Mouse (Mus musculus): ENCODE results near the gene Ern1.

The Ern1 gene

DNA sequence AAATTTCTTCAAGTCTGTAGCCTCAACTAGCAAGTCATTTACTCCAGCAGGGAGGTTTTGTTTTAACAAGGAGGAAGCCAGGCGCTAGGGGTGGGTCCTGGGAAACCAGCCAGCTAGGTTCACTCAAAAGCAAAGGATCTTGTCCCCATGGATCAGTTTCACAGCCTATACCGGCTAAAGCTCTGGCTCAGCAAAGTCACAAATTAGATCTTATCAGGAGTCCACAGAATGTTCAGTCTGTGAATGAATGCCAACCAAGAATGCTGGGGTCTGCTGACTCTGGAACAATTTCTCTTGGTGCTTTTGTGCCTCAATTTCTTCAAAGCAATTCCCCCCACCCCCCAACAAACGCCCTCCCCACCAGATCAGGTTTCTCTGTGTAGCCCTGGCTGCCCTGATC is 98.0 kb downstream of the Ern1 start:
- no peak for DNase-seq (ENCODE audit: inconsistent ontology term)

DNA sequence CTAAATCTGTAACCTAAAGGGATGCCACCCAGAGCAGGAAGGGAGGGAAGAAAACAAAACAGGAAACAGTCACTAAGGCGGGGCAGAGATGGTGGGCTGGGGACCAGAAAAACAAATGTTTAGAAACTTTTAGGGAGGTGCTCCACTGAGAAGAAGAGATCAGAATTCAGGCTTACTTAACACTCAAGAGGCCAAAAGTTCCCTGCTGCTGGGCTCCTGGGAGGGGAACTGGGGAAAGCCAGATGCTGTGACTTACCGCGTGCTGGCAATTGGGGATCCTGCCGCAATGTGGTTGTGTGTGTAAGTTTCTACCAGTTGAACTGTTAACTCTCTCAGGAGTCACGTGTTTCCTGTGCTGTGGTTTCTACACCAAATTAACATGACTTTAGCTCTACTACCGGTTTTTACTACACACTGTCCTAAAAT is 99.8 kb downstream of the Ern1 start, which contains the start of gene Icam2:
Icam2 (minus strand) TSS at position 285 of the 426 bp plus-strand sequence.
- DNase-seq (ENCODE audit: inconsistent ontology term): no peak

DNA sequence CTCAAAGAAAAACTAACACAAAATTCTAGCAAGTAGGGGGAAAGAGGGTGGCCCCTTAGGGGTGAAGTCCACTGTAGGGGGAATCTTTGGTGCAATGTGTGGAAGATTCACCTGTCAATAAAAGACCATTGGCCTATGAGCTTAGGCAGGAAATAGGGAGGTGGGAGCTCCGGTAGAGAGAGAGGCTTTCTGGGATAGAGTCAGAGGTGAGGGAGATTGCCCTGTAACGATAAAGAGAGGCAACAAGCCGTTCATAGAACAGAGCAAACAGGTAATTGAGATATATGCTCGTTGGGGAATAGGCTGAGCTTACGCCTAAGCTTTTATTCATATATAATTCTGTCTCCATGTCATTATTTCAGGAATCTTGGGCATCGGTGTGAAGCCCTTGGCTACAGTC is 100.6 kb downstream of the Ern1 start:
- no peak for DNase-seq (ENCODE audit: inconsistent ontology term)

DNA sequence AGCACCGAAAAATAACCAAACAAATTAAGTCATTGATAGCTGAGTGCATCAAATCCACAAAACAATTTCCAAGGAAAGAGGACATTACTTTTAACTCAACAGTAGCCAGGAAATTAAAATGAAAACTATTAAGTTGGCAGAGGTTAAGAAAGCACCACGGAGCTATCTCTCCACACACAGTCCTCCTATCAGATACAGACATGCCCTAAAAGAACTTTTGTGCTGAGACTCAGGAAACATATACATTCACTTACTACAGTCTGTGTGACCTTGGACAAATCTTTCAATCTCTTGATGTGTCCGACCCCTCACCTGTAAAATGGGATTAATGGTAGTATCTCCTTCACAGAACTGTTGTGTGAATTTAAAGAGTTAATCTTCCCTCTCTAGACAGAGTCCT is 101.2 kb downstream of the Ern1 start:
- no peak for DNase-seq (ENCODE audit: inconsistent ontology term)

DNA sequence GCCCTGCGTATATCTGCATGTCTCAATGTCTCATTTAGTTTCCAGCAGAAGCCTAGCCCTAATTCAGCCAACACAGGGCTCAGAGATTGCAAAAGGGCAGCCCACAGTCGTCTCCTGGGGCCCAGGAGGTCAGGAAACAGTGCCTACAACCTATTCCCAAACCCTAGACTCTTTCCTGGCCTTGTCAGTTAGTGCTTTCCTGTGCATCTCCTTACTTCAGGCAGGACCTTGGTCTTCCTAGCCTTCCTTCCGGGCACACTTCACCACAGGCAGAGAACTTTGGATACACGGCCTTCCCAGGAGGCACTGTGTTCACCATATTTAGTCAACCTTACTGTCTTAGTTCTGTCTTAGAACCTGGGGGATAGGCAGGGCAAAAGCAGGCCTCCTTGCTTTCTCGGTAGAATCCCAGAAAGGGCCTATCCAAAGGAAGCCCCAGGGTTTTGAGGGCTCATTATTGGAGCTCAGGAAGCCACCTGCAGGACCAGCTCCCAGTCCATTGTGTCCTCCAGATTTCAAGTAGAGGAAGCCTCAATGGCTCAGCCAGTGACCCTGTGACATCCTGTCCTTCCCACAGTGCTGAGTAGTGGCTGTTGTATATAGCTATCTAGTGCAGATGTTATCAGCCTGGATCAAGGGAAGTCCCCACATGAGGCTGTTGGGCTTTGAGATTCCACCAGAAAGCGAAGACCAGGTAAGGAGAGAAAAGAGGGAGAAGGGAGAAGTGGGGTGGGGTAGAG is 104.4 kb downstream of the Ern1 start:
- no peak for DNase-seq (ENCODE audit: inconsistent ontology term)

DNA sequence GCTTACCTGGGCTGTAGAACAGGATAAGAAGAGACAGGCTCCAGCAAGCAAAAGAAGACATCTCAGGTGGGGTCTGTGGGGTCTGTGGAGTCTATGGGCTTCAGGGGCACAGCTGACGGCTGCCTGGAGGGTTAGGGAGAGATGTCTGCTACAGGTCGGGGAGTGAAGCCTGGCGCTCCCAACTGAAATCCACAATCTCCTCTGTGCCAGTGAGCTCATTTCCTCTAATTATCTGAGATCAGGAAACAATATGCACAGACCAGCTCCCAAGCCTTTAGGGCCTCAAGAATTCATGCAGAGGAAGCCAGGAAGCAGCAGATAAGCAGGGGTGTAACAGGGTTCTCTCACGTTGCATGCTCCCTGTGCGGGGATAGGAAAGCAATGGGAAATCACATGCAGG is 105.2 kb downstream of the Ern1 start:
- no peak for DNase-seq (ENCODE audit: inconsistent ontology term)

DNA sequence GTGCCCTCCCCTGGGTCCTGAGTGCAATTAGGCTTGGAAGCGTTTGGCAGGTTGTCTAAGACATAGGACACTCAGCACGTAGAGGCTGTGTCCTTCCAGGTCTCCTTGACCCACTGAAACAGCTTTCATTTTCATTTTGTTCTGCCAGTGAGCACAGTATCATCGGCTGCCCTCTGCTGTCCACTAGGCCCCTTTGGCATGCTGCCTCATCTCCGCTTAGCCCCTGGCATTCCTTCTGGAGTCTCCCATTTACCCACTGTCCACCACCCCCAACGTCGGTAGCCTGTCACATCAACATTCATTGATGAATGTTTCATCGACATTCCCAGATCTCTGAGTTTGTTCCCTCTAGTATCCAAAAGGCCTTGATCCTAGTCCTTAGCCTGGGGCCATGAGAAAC is 105.8 kb downstream of the Ern1 start:
- no peak for DNase-seq (ENCODE audit: inconsistent ontology term)

DNA sequence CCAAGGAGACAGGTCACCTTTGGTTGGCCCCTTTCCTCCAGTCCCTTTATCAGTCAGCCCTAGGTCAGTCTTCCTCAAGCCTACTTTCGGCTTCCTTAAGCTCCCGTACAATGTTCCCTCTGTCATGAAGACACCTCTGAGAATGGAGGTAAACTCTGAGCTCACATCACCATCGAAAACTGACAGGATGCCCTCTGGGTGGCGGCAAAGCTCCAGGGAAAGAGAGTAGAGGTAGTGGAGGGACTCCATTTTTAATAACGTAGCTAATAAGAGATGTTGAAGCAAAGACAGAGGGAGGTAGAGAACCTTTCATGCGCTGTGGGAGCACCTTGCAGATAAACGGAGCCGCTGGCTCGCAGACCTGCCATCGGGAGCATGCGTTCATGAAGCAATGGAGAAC is 106.6 kb downstream of the Ern1 start:
- DNase-seq (ENCODE audit: inconsistent ontology term): no peak

DNA sequence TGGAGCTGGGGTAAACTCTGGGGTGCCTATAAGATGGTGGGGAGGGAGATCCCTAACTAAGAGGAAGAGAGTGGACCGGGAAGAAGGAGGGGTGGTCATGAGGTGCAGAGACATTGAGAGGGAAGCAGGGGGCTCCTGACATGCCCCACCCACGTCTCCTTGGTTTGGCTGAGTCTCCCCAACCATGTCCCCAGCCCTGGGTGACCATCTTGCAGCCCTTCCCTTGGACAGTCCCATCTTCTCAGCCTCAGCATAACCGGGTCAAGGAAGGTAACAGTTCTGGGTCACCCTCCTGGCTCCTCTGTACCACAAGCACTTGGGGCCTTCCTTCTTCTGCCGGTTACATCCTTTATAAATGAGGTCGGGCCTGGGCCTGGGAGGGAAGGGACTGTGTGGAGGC is 112.7 kb downstream of the Ern1 start:
- no peak for DNase-seq (ENCODE audit: inconsistent ontology term)

DNA sequence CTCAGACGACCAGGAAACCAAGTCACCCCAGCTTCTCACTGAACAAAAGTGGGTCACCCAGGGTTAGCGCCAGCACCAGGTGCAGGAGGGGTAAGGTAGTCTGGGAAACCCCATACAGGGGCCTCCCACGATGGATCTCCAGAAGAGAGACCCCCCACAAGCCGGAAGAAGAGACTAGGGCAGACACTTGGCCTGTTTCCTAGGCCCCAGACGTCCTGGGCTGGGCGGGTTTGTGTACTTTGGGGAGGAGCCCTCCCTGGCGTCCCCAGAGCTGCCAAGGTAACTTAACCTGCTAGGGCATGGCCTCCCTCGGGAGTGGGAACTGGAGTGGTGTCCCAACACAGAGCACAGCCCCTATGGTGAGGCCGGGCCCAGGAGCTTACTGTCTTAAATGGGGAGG is 113.1 kb downstream of the Ern1 start:
- DNase-seq (ENCODE audit: inconsistent ontology term): no peak

DNA sequence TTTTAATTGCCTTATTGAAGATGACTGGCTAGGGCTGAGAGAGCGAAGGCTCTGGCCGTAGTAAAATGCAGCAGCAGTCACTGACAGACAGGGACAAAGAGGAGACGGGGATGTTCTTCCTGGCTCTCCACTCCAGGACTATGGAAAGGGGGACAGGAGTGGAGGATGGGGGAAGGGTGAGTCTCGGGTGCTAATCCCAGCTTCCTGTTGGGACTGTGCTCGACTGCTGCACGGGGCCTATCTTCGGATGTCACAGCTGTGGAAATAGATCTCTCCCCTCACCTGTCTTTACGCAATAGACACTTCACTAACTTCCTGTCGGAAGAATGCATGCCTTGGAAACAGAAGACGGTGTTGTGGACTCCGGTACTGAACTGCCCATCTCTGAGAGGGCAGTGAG is 113.7 kb downstream of the Ern1 start:
- no peak for DNase-seq (ENCODE audit: inconsistent ontology term)

DNA sequence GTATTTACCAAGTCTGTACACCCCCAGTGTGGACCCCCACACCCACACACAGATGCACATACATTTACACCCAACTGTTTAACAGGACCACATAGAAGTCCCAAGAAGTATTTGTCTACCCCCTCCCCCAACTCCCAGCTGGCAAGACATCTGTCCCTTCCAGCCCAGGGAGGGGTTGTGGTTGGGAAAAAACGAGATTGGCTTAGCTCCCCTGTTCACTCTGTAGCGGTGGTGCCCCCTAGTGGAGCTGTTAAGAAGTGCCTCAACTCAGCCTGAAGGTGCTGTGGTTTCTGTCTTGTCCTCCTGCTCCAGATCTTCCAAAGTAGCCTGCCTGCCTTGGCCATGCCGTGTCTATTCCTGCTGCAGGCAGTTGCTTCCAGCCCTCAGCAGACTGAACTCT is 121.3 kb downstream of the Ern1 start:
- peak; percentile 61 for DNase-seq (ENCODE audit: inconsistent ontology term)

DNA sequence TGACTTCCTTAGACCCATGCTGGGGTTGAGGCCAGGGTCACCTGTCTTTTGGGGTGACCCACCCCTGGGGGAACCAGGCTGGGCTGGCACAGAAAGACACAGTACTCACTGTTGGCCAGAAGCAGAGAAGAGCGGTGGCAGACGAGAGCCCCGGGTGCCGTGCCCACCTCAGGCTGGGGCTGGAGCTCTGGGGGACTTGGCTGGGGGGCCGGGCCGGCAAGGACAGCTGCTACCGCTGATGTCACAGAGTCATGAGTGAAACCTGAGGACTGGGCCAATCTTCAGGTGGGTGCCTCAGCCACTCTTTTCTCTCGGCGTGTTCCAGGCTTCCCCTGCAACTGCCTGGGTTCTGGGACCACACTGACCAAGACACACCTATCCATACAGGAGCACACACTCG is 122.3 kb downstream of the Ern1 start, which contains the start of gene Prr29:
Prr29 (plus strand) TSS at position 107 of the 400 bp plus-strand sequence.
- DNase-seq (ENCODE audit: inconsistent ontology term): no peak

DNA sequence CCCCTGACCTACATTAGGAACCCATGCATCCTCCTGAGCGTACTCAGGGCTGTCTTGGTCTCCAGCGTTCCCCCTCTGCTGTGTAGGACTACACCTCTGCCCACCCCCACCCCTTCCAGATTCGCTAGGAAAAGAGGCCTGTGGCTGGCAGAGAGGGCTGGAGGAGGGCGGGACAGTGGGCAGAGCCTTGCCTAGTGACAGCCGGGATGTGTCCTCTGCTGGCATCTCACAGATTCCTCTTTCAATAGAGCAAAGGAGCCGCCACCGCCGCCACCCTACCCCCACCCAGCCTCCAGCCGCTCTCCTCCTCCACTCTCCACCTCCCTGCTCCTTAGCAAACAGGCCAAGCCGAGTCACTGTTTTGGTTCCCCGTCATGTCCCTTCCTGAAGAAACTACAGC is 122.9 kb downstream of the Ern1 start:
- DNase-seq (ENCODE audit: inconsistent ontology term): peak; percentile 80

DNA sequence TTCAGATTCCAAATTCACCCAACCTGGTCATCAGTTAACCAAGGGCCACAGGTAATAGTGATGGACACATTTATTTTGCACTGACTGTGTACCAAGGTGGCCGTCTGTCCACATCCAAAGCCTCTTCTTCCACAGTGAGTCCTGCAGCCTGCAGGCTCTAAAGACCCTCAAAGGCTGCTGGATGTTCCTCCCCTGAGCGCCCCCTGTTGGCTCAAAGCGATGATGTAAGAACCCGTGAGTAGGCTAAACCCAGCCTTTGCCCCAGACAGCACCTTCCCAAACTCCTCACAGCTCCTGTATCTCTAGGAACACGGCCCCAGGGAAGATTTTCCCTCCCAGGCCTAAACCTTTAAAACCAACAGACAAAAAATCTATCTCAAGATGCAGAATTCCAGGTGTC is 128.3 kb downstream of the Ern1 start:
- DNase-seq (ENCODE audit: inconsistent ontology term): no peak

DNA sequence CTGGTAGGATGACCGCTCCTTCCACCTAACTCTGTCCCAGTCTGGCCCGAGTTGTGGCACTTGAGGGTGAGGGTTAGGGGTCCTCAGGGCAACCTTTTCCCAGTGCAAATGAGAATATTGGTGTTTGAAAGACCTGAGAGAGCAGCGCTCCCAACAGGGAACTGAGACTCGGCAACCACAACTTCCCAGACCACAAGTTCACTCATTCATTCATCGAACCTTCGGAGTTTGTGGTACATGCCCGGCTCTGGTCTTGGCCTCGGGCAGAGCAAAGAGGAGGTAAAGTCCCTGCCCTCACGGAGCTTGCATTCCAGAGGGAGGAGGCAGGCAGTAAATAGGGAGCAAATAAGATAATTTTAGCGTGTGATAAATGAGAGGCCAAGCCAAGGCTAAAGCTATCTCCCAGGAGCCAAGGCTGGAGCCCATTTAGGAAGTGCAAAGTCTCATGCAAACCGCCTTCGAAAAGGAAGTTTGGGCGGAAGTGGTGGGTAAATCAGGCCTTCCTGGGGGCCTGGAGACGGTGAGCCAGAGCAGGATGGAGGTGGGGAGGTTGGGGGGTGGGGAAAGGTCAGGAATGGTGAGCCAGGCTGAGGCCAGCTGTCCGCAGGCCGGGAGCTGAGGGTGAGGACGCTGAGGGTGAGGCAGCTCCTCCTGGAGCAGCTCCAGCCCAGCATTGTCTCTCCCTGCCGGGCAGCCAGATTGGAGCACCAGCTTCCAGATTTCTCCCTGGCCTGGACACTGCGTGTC is 132.1 kb downstream of the Ern1 start:
- DNase-seq (ENCODE audit: inconsistent ontology term): no peak

DNA sequence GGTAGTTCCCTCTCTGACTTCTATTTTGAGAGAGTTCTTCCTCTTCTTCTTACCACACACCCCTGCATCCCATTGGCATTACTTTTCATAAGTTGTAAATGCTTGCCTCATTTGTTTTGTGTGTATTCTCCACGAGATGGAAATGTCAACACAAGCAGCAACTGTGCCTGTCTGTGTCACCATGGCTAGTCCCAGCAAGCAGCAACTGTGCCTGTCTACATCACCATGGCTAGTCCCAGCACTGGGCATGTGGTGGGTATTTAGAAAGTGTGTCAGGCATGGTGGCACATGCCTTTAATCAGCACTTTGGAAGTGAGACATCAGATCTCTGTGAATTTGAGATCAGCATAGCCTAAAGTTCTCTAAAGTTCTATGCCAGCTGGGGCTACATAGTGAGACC is 133.5 kb downstream of the Ern1 start:
- DNase-seq (ENCODE audit: inconsistent ontology term): no peak

DNA sequence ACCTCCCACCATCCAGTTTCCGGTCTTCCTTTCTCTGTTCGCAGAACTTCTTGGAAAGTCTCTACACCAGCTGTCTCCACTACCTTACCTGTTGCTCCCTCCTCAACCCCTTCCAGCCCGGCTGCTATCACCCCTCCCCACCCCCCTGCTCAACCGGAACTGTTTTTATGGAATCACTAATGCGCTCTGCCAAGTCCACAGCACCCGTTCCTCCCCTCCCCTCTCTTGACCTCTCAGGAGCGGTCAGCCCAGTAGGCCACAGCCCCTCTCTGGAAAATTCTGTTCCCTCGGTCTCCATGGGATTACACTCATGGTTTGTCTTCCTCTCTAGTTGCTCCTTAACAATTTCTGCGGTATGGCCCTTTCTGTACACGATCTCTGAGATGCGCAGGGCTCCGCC is 134.5 kb downstream of the Ern1 start, which contains the start of gene Scn4a:
Scn4a (minus strand) TSS at position 101 of the 400 bp plus-strand sequence.
- DNase-seq (ENCODE audit: inconsistent ontology term): no peak

DNA sequence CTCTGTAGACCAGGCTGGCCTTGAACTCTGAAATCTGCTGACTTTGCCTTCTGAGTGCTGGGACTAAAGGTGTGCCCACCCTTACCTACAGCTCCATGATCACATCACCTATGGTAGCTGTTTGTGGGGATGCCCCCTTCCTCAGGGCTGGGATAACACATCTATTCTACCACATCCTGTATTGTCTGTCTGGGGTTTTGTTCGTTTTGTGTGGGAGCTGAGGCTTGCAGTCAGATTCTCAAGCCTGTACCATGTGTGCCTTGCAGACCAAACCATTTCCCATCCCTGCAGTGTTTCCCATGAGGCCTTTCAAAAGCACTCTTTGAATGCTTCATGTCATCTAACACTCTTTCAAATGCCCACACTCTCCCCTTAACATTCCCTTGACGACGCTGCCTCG is 135.7 kb downstream of the Ern1 start:
- no peak for DNase-seq (ENCODE audit: inconsistent ontology term)

DNA sequence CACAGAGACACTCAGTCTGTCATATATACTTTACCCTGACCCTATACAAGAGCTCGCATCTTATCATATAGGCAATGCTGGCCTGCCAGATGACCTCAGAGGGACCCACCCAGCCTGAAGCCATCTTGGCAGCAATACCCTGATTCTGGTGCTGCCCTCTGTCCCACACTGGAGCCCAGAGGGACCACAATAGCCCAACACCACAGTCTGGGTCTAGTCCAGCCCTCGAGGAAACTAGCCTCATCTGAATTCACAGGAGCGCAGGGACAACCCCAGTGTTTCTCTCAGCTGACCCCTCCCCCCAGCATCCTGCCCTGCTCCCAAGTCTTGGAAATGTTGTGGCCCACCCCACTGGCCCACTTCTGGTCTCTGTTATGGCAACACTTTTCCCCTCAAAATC is 136.4 kb downstream of the Ern1 start:
- no peak for DNase-seq (ENCODE audit: inconsistent ontology term)

DNA sequence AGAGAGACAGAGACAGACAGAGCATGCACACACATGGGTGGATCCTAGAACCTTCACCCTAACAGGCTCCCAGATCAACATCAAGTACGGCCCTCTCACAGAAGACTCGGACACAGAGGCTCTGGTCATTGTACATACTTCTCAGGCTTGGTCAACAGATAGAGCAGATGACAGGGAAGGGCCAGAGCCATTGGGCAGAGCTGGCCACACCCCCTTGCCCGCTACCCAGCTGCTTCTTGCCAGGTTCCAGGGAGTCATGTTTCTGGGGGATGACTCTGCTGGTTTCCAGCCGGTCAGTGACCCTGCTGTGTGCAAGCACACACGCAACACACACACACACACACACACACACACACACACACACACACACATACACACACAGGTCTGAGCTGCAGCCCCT is 136.8 kb downstream of the Ern1 start:
- no peak for DNase-seq (ENCODE audit: inconsistent ontology term)

DNA sequence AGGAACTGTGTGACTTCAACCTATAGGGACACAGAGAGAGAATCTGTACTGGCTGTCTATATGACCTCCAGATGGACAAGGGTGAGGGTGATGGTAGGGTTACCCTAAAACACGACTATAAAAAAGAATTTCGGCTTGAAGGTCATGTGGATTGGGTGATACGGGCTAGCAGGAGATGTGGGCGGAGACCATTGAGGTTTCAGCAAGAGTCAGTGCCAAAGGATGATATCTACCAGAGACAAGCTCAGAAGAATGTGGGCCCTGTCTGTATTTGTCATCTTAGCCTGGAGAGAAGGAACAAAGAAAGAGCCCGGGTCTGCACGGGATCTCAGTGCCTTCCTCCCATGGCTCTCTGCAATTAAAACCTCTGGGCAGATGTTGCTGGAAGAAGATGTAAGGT is 137.9 kb downstream of the Ern1 start:
- DNase-seq (ENCODE audit: inconsistent ontology term): no peak

DNA sequence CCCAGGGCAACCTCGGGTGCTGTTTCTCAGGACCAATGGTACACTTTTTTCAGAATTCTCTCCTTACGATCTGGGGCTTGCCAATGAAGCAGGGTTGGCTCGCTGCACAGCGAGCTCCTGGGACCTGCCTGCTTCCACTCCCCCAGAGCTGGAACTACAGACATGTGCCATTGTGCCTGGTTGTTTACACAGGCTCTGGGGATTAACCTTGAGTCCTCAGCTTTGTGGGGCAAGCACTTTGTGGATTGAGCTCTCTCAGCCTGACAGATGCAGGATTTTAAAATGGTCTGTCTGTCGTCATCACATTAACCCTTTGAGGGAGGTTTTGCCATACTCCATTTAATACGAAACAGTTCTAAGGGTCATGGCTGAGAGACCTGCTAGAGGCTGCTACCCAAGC is 142.7 kb downstream of the Ern1 start:
- no peak for DNase-seq (ENCODE audit: inconsistent ontology term)
